In genomic region chr2:173340044-173340601, GRCm38 (mm10) we compare ENCODE assay signal across 8 mouse cellular contexts.
DNase-seq lines count a peak whose midpoint lies in the region; ATAC-seq and TF ChIP-seq lines count a peak whose summit lies in the region.

No protein-coding gene starts in this region.

- peak overlapping the region; percentile 47 for H3K9ac ChIP-seq in embryonic facial prominence, embryonic 11.5 days (replicated peaks; ENCODE audit: low read length)
- peak overlapping the region; percentile 20; the same call in 1 of the 2 replicates for H3K9ac ChIP-seq in heart, embryonic 15.5 days
- no peak overlapping the region for H3K9ac ChIP-seq in limb, embryonic 14.5 days (ENCODE audit: low read depth, low read length, severe bottlenecking)

- H3K4me3 ChIP-seq in embryonic facial prominence, embryonic 11.5 days (ENCODE audit: low read depth, low read length) = peak overlapping the region; percentile 17
- H3K4me3 ChIP-seq in heart, embryonic 15.5 days = peak overlapping the region; percentile 23
- H3K4me3 ChIP-seq in limb, embryonic 14.5 days (replicated peaks; ENCODE audit: low read length) = peak overlapping the region; percentile 15

- 2% methylated on average over 26 of the region's 26 CpGs for WGBS in embryonic facial prominence, embryonic 11.5 days
- 9% methylated on average over 26 of the region's 26 CpGs for WGBS in heart, embryonic 15.5 days
- WGBS in limb, embryonic 14.5 days = 3% methylated on average over 26 of the region's 26 CpGs

- DNase-seq in left cerebral cortex, postnatal 10 days (ENCODE audit: extremely low spot score in 1 of 2, low spot score in 2 of 2) = peak; percentile 60 to 77
- no peak for DNase-seq in left cerebral cortex, adult 9 months (ENCODE audit: low spot score in 2 of 2)
- DNase-seq in embryonic facial prominence, embryonic 11.5 days (ENCODE audit: low spot score) = peak; percentile 64
- peak; percentile 68 for DNase-seq in limb, embryonic 14.5 days (ENCODE audit: low spot score)
- DNase-seq in retina, postnatal 1 day = peak; percentile 82
- DNase-seq in MN1 (ENCODE audit: low spot score) = no peak

- no peak for TF ChIP-seq POLR2A in limb, embryonic 14.5 days (IDR thresholded peaks at IDR 0.05; ENCODE audit: borderline replicate concordance, extremely low read depth, insufficient read depth, insufficient read length)

- no peaks in the 10 kb centered on the region for H3K9me3 ChIP-seq in embryonic facial prominence, embryonic 11.5 days (replicated peaks; ENCODE audit: control insufficient read depth, low read length)
- no peaks in the 10 kb centered on the region for H3K9me3 ChIP-seq in heart, embryonic 15.5 days (replicated peaks)
- H3K9me3 ChIP-seq in limb, embryonic 14.5 days (ENCODE audit: control insufficient read depth, low read length) = no peaks in the 10 kb centered on the region; the same call in 1 of the 2 replicates

- H3K4me2 ChIP-seq in embryonic facial prominence, embryonic 11.5 days (ENCODE audit: low read depth, low read length) = peak overlapping the region; percentile 43
- H3K4me2 ChIP-seq in heart, embryonic 15.5 days = peak overlapping the region; percentile 54
- peak overlapping the region; percentile 41 for H3K4me2 ChIP-seq in limb, embryonic 14.5 days (replicated peaks; ENCODE audit: low read depth, low read length, severe bottlenecking)

- ATAC-seq in embryonic facial prominence, embryonic 11.5 days (replicated peaks; ENCODE audit: insufficient number of reproducible peaks, low FRiP score, low TSS enrichment, low read depth) = peak; percentile 37; the same call in 1 of the 2 replicates
- no peak for ATAC-seq in heart, embryonic 15.5 days (replicated peaks; ENCODE audit: insufficient number of reproducible peaks, insufficient read depth, low FRiP score, low read depth)
- peak; percentile 62; the same call in 1 of the 2 replicates for ATAC-seq in limb, embryonic 14.5 days (ENCODE audit: low FRiP score, low read depth)
- ATAC-seq in erythroid progenitor cell, adult 5-6 weeks (replicated peaks; ENCODE audit: low FRiP score, poor library complexity, severe bottlenecking) = no peak

- H3K36me3 ChIP-seq in embryonic facial prominence, embryonic 11.5 days (replicated peaks; ENCODE audit: control insufficient read depth, insufficient read depth, low read depth, low read length) = no peaks in the 10 kb centered on the region
- no peaks in the 10 kb centered on the region for H3K36me3 ChIP-seq in heart, embryonic 15.5 days
- no peaks in the 10 kb centered on the region for H3K36me3 ChIP-seq in limb, embryonic 14.5 days (ENCODE audit: control insufficient read depth, insufficient read depth, low read length)

- H3K4me1 ChIP-seq in embryonic facial prominence, embryonic 11.5 days (ENCODE audit: control insufficient read depth, insufficient read depth, low read length) = peaks cover 6% of the 10 kb centered on the region
- peaks cover 59% of the 10 kb centered on the region for H3K4me1 ChIP-seq in heart, embryonic 15.5 days (replicated peaks)
- peaks cover 73% of the 10 kb centered on the region for H3K4me1 ChIP-seq in limb, embryonic 14.5 days (ENCODE audit: control insufficient read depth, insufficient read depth, low read length)

- H3K27me3 ChIP-seq in embryonic facial prominence, embryonic 11.5 days (ENCODE audit: control insufficient read depth, insufficient read depth, low read length) = peaks cover 2% of the 10 kb centered on the region; the same call in 1 of the 2 replicates
- no peaks in the 10 kb centered on the region for H3K27me3 ChIP-seq in heart, embryonic 15.5 days
- no peaks in the 10 kb centered on the region for H3K27me3 ChIP-seq in limb, embryonic 14.5 days (ENCODE audit: control insufficient read depth, insufficient read depth, low read length)

- intact Hi-C loops in left cerebral cortex, postnatal 10 days (cut with DNase I) = loop anchor here (5.0 to 10.0 kb wide), 2 partner anchors 65 to 77 kb away; partner anchors contain the start of gene Pmepa1

- H3K27ac ChIP-seq in embryonic facial prominence, embryonic 11.5 days (replicated peaks; ENCODE audit: low read depth, low read length) = no peak overlapping the region
- H3K27ac ChIP-seq in heart, embryonic 15.5 days = peak overlapping the region; percentile 70
- peak overlapping the region; percentile 75 for H3K27ac ChIP-seq in limb, embryonic 14.5 days (replicated peaks; ENCODE audit: low read depth, low read length)

Comparison
In these comparisons a context has a peak if more than half of its experiments do, and no peak if none do; other contexts are left out.
1. DNase-seq: peak in left cerebral cortex, postnatal 10 days (2 of 2), embryonic facial prominence, embryonic 11.5 days (single experiment), limb, embryonic 14.5 days (single experiment) and retina, postnatal 1 day (single experiment); none in left cerebral cortex, adult 9 months (0 of 2) and MN1 (single experiment).
2. ATAC-seq: peak in embryonic facial prominence, embryonic 11.5 days (single experiment) and limb, embryonic 14.5 days (single experiment); none in heart, embryonic 15.5 days (single experiment) and erythroid progenitor cell, adult 5-6 weeks (single experiment).
3. Peak in every context shown above with its lines, with median percentiles within 50 percentile points of each other: H3K4me2 ChIP-seq and H3K4me3 ChIP-seq.